Mouse (Mus musculus) monocyte, adult 2 months (primary cell): ENCODE data around the gene Rhobtb3.
A peak's percentile ranks its signal among the peaks of the same experiment; 100 is the strongest.
"Not testable (repeated sequence)": the region's sequence is repeated elsewhere in the genome, so short reads cannot be mapped to it uniquely, and the experiment has no call there.

ENCODE experiments used
- DNase-seq, 2 experiments: peaks; one replicate each; pipeline ENCODE4 v3.0.0; 2022; ENCODE audit warnings: low spot score in 2 of 2, low read depth in 1 of 2

Rhobtb3 gene

GRCm38 (mm10) chr13:75845519-75846166 is 98.1 kb downstream of the Rhobtb3 start:
- DNase-seq = peak in 1 of 2 experiments; percentile 11

GRCm38 (mm10) chr13:75844833-75845518 is 98.7 kb downstream of the Rhobtb3 start:
- no peak for DNase-seq

- DNase-seq = no peak
Observed at GRCm38 (mm10) chr13:75843993-75844683, 99.6 kb downstream of the Rhobtb3 start.

GRCm38 (mm10) chr13:75843331-75843730 is 100.4 kb downstream of the Rhobtb3 start:
- DNase-seq = no peak

- DNase-seq = no peak
Observed at GRCm38 (mm10) chr13:75841950-75842349, 101.8 kb downstream of the Rhobtb3 start.

GRCm38 (mm10) chr13:75840752-75841285 is 102.9 kb downstream of the Rhobtb3 start:
- no peak for DNase-seq

GRCm38 (mm10) chr13:75839719-75840481 is 103.8 kb downstream of the Rhobtb3 start, which contains the start of gene Glrx:
TSS of gene Glrx (plus strand) at chr13:75839868.
- peak in 1 of 2 experiments; percentile 35 for DNase-seq

GRCm38 (mm10) chr13:75838506-75838905 is 105.2 kb downstream of the Rhobtb3 start:
- DNase-seq = no peak

- no peak for DNase-seq
Observed at GRCm38 (mm10) chr13:75835461-75835860, 108.3 kb downstream of the Rhobtb3 start.

GRCm38 (mm10) chr13:75833499-75833898 is 110.2 kb downstream of the Rhobtb3 start:
- no peak for DNase-seq

- no peak for DNase-seq
Observed at GRCm38 (mm10) chr13:75832697-75833096, 111.0 kb downstream of the Rhobtb3 start.

GRCm38 (mm10) chr13:75831710-75832109 is 112.0 kb downstream of the Rhobtb3 start:
- DNase-seq = no peak

GRCm38 (mm10) chr13:75830708-75831107 is 113.0 kb downstream of the Rhobtb3 start:
- DNase-seq = no peak

GRCm38 (mm10) chr13:75825388-75825787 is 118.3 kb downstream of the Rhobtb3 start:
- no peak for DNase-seq

GRCm38 (mm10) chr13:75824611-75825319 is 119.0 kb downstream of the Rhobtb3 start:
- DNase-seq = no peak

GRCm38 (mm10) chr13:75823201-75823600 is 120.5 kb downstream of the Rhobtb3 start:
- DNase-seq = no peak

GRCm38 (mm10) chr13:75822366-75822765 is 121.4 kb downstream of the Rhobtb3 start:
- not testable (repeated sequence) for DNase-seq

GRCm38 (mm10) chr13:75819898-75820297 is 123.8 kb downstream of the Rhobtb3 start:
- no peak for DNase-seq
